Mouse (Mus musculus) myocyte (in vitro differentiated cells): Measurements from ENCODE around the gene Utf1.

Experiments used
- CEBPB ChIP-seq: IDR thresholded peaks from 2 replicates; pipeline ENCODE4 v1.6.1; 2011; ENCODE audit warnings: mild to moderate bottlenecking, moderate library complexity; ENCODE audit not compliant: poor library complexity, insufficient read depth, severe bottlenecking
- E2F4 ChIP-seq: IDR thresholded peaks from one replicate; pipeline ENCODE4 v1.6.1; 2011; ENCODE audit warnings: mild to moderate bottlenecking, control low read depth, moderate library complexity; ENCODE audit not compliant: insufficient read depth
- MAX ChIP-seq: IDR thresholded peaks from one replicate; pipeline ENCODE4 v1.6.1; 2011; ENCODE audit warnings: low read depth, mild to moderate bottlenecking, control low read depth
- POLR2A ChIP-seq: IDR thresholded peaks from one replicate; pipeline ENCODE4 v1.6.1; 2011; ENCODE audit warnings: low read depth, mild to moderate bottlenecking, control low read depth, moderate library complexity; ENCODE audit not compliant: insufficient read length
- SRF ChIP-seq: IDR thresholded peaks from one replicate; pipeline ENCODE4 v1.6.1; 2011; ENCODE audit warnings: low read depth; ENCODE audit not compliant: control insufficient read depth, insufficient read length
- USF1 ChIP-seq: IDR thresholded peaks from one replicate; pipeline ENCODE4 v1.6.1; 2011; ENCODE audit warnings: low read depth, mild to moderate bottlenecking, control low read depth, moderate library complexity

DNA sequence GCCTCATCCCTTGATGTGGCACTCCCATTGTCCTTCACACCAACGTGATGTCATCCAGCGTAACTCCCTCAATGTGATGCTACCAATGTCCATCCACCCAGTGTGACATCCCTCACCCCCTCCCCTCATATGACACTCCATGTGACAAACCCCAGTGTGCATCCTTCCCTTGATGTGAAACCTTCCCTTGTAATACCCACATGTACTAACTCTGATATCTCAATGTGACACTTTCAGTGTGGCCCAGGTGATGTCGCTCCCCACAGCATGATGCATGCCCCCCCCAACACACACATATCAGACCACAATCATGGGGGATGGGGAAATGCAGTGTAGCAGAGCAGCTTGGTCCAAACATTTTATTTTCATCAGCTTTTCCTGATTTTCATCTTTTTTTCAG, 13.1 kb downstream of the Utf1 start:
- TF ChIP-seq CEBPB = no peak
- no peak for TF ChIP-seq E2F4
- no peak for TF ChIP-seq SRF
- TF ChIP-seq USF1 = no peak
- no peak for TF ChIP-seq POLR2A
- TF ChIP-seq MAX = no peak
